Mouse (Mus musculus): ENCODE data around the gene Aff3. TPM values are rescaled to one million over a fixed set of nuclear protein-coding genes. Genes with fewer than 3 reads are reported as not detected.

Aff3 gene
- polyA plus RNA-seq, 1 experiment from 2014 or later, result 6.9 TPM

- H3K4me3 ChIP-seq, result no peak overlapping the region
- peaks cover 20% of the 10 kb centered on the region for H3K36me3 ChIP-seq
- no peak overlapping the region for H3K27ac ChIP-seq
- H3K27me3 ChIP-seq (ENCODE audit: insufficient read depth, poor library complexity, severe bottlenecking), result no peaks in the 10 kb centered on the region
- no peaks in the 10 kb centered on the region for H3K9me3 ChIP-seq
- no peak for DNase-seq (ENCODE audit: low spot score)
- H3K4me1 ChIP-seq, result no peaks in the 10 kb centered on the region
- WGBS, result 84% methylated on average over 7 of the region's 7 CpGs
Measured at GRCm38 (mm10) chr1:38176077-38176476, 488.7 kb downstream of the Aff3 start.

GRCm38 (mm10) chr1:38171874-38172273 is 492.9 kb downstream of the Aff3 start:
- no peak for DNase-seq (ENCODE audit: low spot score)
- H3K36me3 ChIP-seq, result no peaks in the 10 kb centered on the region
- 78% methylated on average over 4 of the region's 4 CpGs for WGBS
- H3K4me3 ChIP-seq, result no peak overlapping the region
- no peaks in the 10 kb centered on the region; the same call in 1 of the 2 replicates for H3K27me3 ChIP-seq (ENCODE audit: insufficient read depth, poor library complexity, severe bottlenecking)
- no peak overlapping the region for H3K27ac ChIP-seq
- H3K4me1 ChIP-seq, result no peaks in the 10 kb centered on the region
- H3K9me3 ChIP-seq, result no peaks in the 10 kb centered on the region

GRCm38 (mm10) chr1:38165696-38166095 is 499.1 kb downstream of the Aff3 start:
- Histone ChIP-seq H3K27ac (no peak overlapping the region), H3K36me3 (no peaks in the 10 kb centered on the region), H3K4me1 (no peaks in the 10 kb centered on the region), H3K4me3 (no peak overlapping the region), H3K27me3 (ENCODE audit: insufficient read depth, poor library complexity, severe bottlenecking) (no peaks in the 10 kb centered on the region; the same call in 1 of the 2 replicates), H3K9me3 (no peaks in the 10 kb centered on the region)
- 55% methylated on average over 2 of the region's 2 CpGs for WGBS
- no peak for DNase-seq (ENCODE audit: low spot score)

- 88% methylated on average over 5 of the region's 5 CpGs for WGBS
- no peaks in the 10 kb centered on the region for H3K9me3 ChIP-seq
- H3K36me3 ChIP-seq, result no peaks in the 10 kb centered on the region
- no peak overlapping the region for H3K27ac ChIP-seq
- no peaks in the 10 kb centered on the region for H3K4me1 ChIP-seq
- H3K4me3 ChIP-seq, result no peak overlapping the region
- no peak for DNase-seq (ENCODE audit: low spot score)
- H3K27me3 ChIP-seq (ENCODE audit: insufficient read depth, poor library complexity, severe bottlenecking), result no peaks in the 10 kb centered on the region
Measured at GRCm38 (mm10) chr1:38150086-38150485, 514.7 kb downstream of the Aff3 start.

- H3K9me3 ChIP-seq, result no peaks in the 10 kb centered on the region
- 83% methylated on average over 4 of the region's 4 CpGs for WGBS
- no peak for DNase-seq (ENCODE audit: low spot score)
- no peaks in the 10 kb centered on the region for H3K4me1 ChIP-seq
- no peak overlapping the region for H3K27ac ChIP-seq
- H3K27me3 ChIP-seq (ENCODE audit: insufficient read depth, poor library complexity, severe bottlenecking), result no peaks in the 10 kb centered on the region
- H3K4me3 ChIP-seq, result no peak overlapping the region
- H3K36me3 ChIP-seq, result no peaks in the 10 kb centered on the region
Measured at GRCm38 (mm10) chr1:38146008-38146407, 518.7 kb downstream of the Aff3 start.

- Histone ChIP-seq H3K4me1 (no peaks in the 10 kb centered on the region), H3K36me3 (no peaks in the 10 kb centered on the region), H3K27me3 (ENCODE audit: insufficient read depth, poor library complexity, severe bottlenecking) (no peaks in the 10 kb centered on the region), H3K4me3 (no peak overlapping the region), H3K9me3 (no peaks in the 10 kb centered on the region), H3K27ac (no peak overlapping the region)
- 78% methylated on average over 1 of the region's 1 CpGs for WGBS
- DNase-seq (ENCODE audit: low spot score), result no peak
Measured at GRCm38 (mm10) chr1:38141371-38141770, 523.4 kb downstream of the Aff3 start.

- no peak for DNase-seq (ENCODE audit: low spot score)
- Histone ChIP-seq H3K9me3 (no peaks in the 10 kb centered on the region), H3K36me3 (no peaks in the 10 kb centered on the region), H3K27ac (no peak overlapping the region), H3K27me3 (ENCODE audit: insufficient read depth, poor library complexity, severe bottlenecking) (no peaks in the 10 kb centered on the region), H3K4me3 (no peak overlapping the region), H3K4me1 (no peaks in the 10 kb centered on the region)
- WGBS, result 69% methylated on average over 2 of the region's 2 CpGs
Measured at GRCm38 (mm10) chr1:38140911-38141310, 523.8 kb downstream of the Aff3 start.

- Histone ChIP-seq H3K36me3 (no peaks in the 10 kb centered on the region), H3K27ac (no peak overlapping the region), H3K4me3 (no peak overlapping the region), H3K4me1 (no peaks in the 10 kb centered on the region), H3K9me3 (no peaks in the 10 kb centered on the region), H3K27me3 (ENCODE audit: insufficient read depth, poor library complexity, severe bottlenecking) (no peaks in the 10 kb centered on the region)
- no peak for DNase-seq (ENCODE audit: low spot score)
- WGBS, result 69% methylated on average over 2 of the region's 2 CpGs
Measured at GRCm38 (mm10) chr1:38139396-38139795, 525.4 kb downstream of the Aff3 start.

- Histone ChIP-seq H3K27me3 (ENCODE audit: insufficient read depth, poor library complexity, severe bottlenecking) (no peaks in the 10 kb centered on the region), H3K36me3 (no peaks in the 10 kb centered on the region), H3K4me3 (no peak overlapping the region), H3K9me3 (no peaks in the 10 kb centered on the region), H3K4me1 (peaks cover 17% of the 10 kb centered on the region), H3K27ac (no peak overlapping the region)
- no peak for DNase-seq (ENCODE audit: low spot score)
- WGBS, result 59% methylated on average over 6 of the region's 6 CpGs
Measured at GRCm38 (mm10) chr1:38132942-38133341, 531.8 kb downstream of the Aff3 start.

GRCm38 (mm10) chr1:38130715-38131483 is 533.9 kb downstream of the Aff3 start:
- Histone ChIP-seq H3K4me3 (no peak overlapping the region), H3K9me3 (no peaks in the 10 kb centered on the region), H3K27ac (peak overlapping the region; percentile 99; the same call in 1 of the 2 replicates), H3K27me3 (ENCODE audit: insufficient read depth, poor library complexity, severe bottlenecking) (no peaks in the 10 kb centered on the region), H3K4me1 (peaks cover 27% of the 10 kb centered on the region), H3K36me3 (no peaks in the 10 kb centered on the region)
- DNase-seq (ENCODE audit: low spot score), result no peak
- WGBS, result 53% methylated on average over 10 of the region's 10 CpGs

GRCm38 (mm10) chr1:38129501-38130267 is 535.1 kb downstream of the Aff3 start, which contains the start of gene Rev1:
TSS of gene Rev1 (minus strand) at chr1:38129801.
- Histone ChIP-seq H3K9me3 (no peaks in the 10 kb centered on the region), H3K27me3 (ENCODE audit: insufficient read depth, poor library complexity, severe bottlenecking) (no peaks in the 10 kb centered on the region), H3K4me3 (peak within 1 kb of the TSS; percentile 91), H3K27ac (peak within 1 kb of the TSS; percentile 99), H3K4me1 (peaks cover 27% of the 10 kb centered on the region), H3K36me3 (no peaks in the 10 kb centered on the region)
- peak; percentile 94 for DNase-seq (ENCODE audit: low spot score)
- WGBS, result under 1% methylated on average over 102 of the region's 122 CpGs

- Histone ChIP-seq H3K9me3 (no peaks in the 10 kb centered on the region), H3K27me3 (ENCODE audit: insufficient read depth, poor library complexity, severe bottlenecking) (no peaks in the 10 kb centered on the region), H3K4me3 (peak overlapping the region; percentile 91), H3K36me3 (no peaks in the 10 kb centered on the region), H3K4me1 (peaks cover 31% of the 10 kb centered on the region), H3K27ac (peak overlapping the region; percentile 99)
- 0% methylated on average over 59 of the region's 68 CpGs for WGBS
- no peak for DNase-seq (ENCODE audit: low spot score)
Measured at GRCm38 (mm10) chr1:38128919-38129436, 535.8 kb downstream of the Aff3 start.

Data from heart, embryonic 10.5 days (tissue).